Mouse (Mus musculus) embryonic facial prominence, embryonic 14.5 days (tissue): ENCODE measurements at regions not wholly inside any gene's neighbourhood (a gene's known extent, or its start where the extent isn't known, plus 50 kb on each side); places are given as distances from the start of the nearest gene placed in this dataset.
A peak's percentile ranks its signal among the peaks of the same experiment; 100 is the strongest.

ENCODE experiments used
- ATAC-seq: fragments of 200-750 bp; cut with Nextera tagmentation; 2 replicates; pipeline ENCODE4 v1.8.0; 2017; ENCODE audit warnings: low read depth, moderate number of reproducible peaks, moderate TSS enrichment
- DNase-seq: peaks from one replicate; pipeline ENCODE4 v3.0.0-alpha.2; 2015; ENCODE audit warnings: low spot score
- H3K27ac ChIP-seq: fragments of 300-500 bp; sonication (generic); replicated peaks from 2 replicates; pipeline ENCODE4 v1.5.1; 2014; ENCODE audit warnings: low read depth, mild to moderate bottlenecking, low read length, moderate library complexity
- H3K27me3 ChIP-seq: fragments of 300-500 bp; sonication (generic); replicated peaks from 2 replicates; pipeline ENCODE4 v1.6.1; 2014; ENCODE audit warnings: low read length; ENCODE audit not compliant: control insufficient read depth, insufficient read depth
- H3K36me3 ChIP-seq: fragments of 300-500 bp; sonication (generic); 2 replicates; pipeline ENCODE4 v1.6.1; 2014; ENCODE audit warnings: low read length, mixed read lengths; ENCODE audit not compliant: control insufficient read depth, insufficient read depth
- H3K4me1 ChIP-seq: fragments of 300-500 bp; sonication (generic); 2 replicates; pipeline ENCODE4 v1.6.1; 2014; ENCODE audit warnings: antibody characterized with exemption, low read length; ENCODE audit not compliant: control insufficient read depth, insufficient read depth
- H3K4me2 ChIP-seq: fragments of 300-500 bp; sonication (generic); 2 replicates; pipeline ENCODE4 v1.6.1; 2014; ENCODE audit warnings: low read depth, mild to moderate bottlenecking, low read length, moderate library complexity, mixed read lengths
- H3K4me3 ChIP-seq: fragments of 300-500 bp; sonication (generic); 2 replicates; pipeline ENCODE4 v1.5.1; 2014; ENCODE audit warnings: low read depth, mild to moderate bottlenecking, low read length
- H3K9ac ChIP-seq: fragments of 300-500 bp; sonication (generic); 2 replicates; pipeline ENCODE4 v1.6.1; 2014; ENCODE audit warnings: low read depth, mild to moderate bottlenecking, low read length, moderate library complexity, mixed read lengths
- H3K9me3 ChIP-seq: fragments of 300-500 bp; sonication (generic); 2 replicates; pipeline ENCODE4 v1.6.1; 2016; ENCODE audit warnings: low read length; ENCODE audit not compliant: control insufficient read depth
- WGBS: fragments of 180-500 bp; shearing (Covaris S2); extraction: QIAGEN DNeasy Blood & Tissue Kit; methylation state at CpG from one replicate; pipeline ENCODE4 v1.1.7; 2014; 5-methylcytosine and 5-hydroxymethylcytosine counted together

GRCm38 (mm10) chr7:134436917-134437316 is 51.5 kb upstream of the D7Ertd443e start:
- no peak for DNase-seq
- Histone ChIP-seq H3K4me1 (no peaks in the 10 kb centered on the region), H3K36me3 (no peaks in the 10 kb centered on the region), H3K4me3 (no peak overlapping the region), H3K9me3 (no peaks in the 10 kb centered on the region), H3K4me2 (no peak overlapping the region), H3K27me3 (no peaks in the 10 kb centered on the region), H3K27ac (no peak overlapping the region), H3K9ac (no peak overlapping the region)
- 95% methylated on average over 3 of the region's 3 CpGs for WGBS
- no peak for ATAC-seq

- no peaks in the 10 kb centered on the region for H3K36me3 ChIP-seq
- H3K27ac ChIP-seq, result no peak overlapping the region
- H3K4me2 ChIP-seq, result no peak overlapping the region
- ATAC-seq, result no peak
- no peak overlapping the region for H3K9ac ChIP-seq
- H3K4me1 ChIP-seq, result no peaks in the 10 kb centered on the region
- H3K9me3 ChIP-seq, result no peaks in the 10 kb centered on the region
- no peak overlapping the region for H3K4me3 ChIP-seq
- H3K27me3 ChIP-seq, result no peaks in the 10 kb centered on the region
- 88% methylated on average over 5 of the region's 5 CpGs for WGBS
- no peak for DNase-seq
Measured at GRCm38 (mm10) chr7:134439281-134439680, 53.8 kb upstream of the D7Ertd443e start.

- Histone ChIP-seq H3K4me3 (no peak overlapping the region), H3K27ac (no peak overlapping the region), H3K9ac (no peak overlapping the region), H3K4me2 (no peak overlapping the region), H3K4me1 (no peaks in the 10 kb centered on the region), H3K9me3 (no peaks in the 10 kb centered on the region), H3K36me3 (no peaks in the 10 kb centered on the region), H3K27me3 (no peaks in the 10 kb centered on the region)
- no peak for DNase-seq
- no peak for ATAC-seq
- WGBS, result 74% methylated on average over 8 of the region's 8 CpGs
Measured at GRCm38 (mm10) chr7:134445008-134445806, 59.7 kb upstream of the D7Ertd443e start.

- no peaks in the 10 kb centered on the region for H3K27me3 ChIP-seq
- H3K4me2 ChIP-seq, result no peak overlapping the region
- H3K4me1 ChIP-seq, result no peaks in the 10 kb centered on the region
- no peak overlapping the region for H3K9ac ChIP-seq
- DNase-seq (no peak), ATAC-seq (no peak)
- no peaks in the 10 kb centered on the region for H3K9me3 ChIP-seq
- no peaks in the 10 kb centered on the region for H3K36me3 ChIP-seq
- no peak overlapping the region for H3K27ac ChIP-seq
- H3K4me3 ChIP-seq, result no peak overlapping the region
Measured at GRCm38 (mm10) chr7:134447648-134448202, 62.3 kb upstream of the D7Ertd443e start.

GRCm38 (mm10) chr7:134448831-134449230 is 63.4 kb upstream of the D7Ertd443e start:
- Histone ChIP-seq H3K9ac (no peak overlapping the region), H3K36me3 (no peaks in the 10 kb centered on the region), H3K9me3 (0 out of 2 replicates have a peak, but pooled peaks cover 2% of the 10 kb centered on the region), H3K4me1 (no peaks in the 10 kb centered on the region), H3K4me3 (no peak overlapping the region), H3K27ac (no peak overlapping the region), H3K27me3 (no peaks in the 10 kb centered on the region), H3K4me2 (no peak overlapping the region)
- 83% methylated on average over 2 of the region's 2 CpGs for WGBS
- ATAC-seq (no peak), DNase-seq (no peak)

GRCm38 (mm10) chr7:134462677-134463076 is 77.2 kb upstream of the D7Ertd443e start:
- 63% methylated on average over 3 of the region's 3 CpGs for WGBS
- peak; percentile 16 for DNase-seq
- H3K4me3 ChIP-seq, result no peak overlapping the region
- H3K9me3 ChIP-seq, result no peaks in the 10 kb centered on the region
- no peak overlapping the region for H3K4me2 ChIP-seq
- no peak overlapping the region for H3K27ac ChIP-seq
- ATAC-seq, result no peak
- no peak overlapping the region for H3K9ac ChIP-seq
- no peaks in the 10 kb centered on the region for H3K36me3 ChIP-seq
- no peaks in the 10 kb centered on the region for H3K27me3 ChIP-seq
- H3K4me1 ChIP-seq, result no peaks in the 10 kb centered on the region

- DNase-seq (no peak), ATAC-seq (no peak)
- no peak overlapping the region for H3K9ac ChIP-seq
- H3K27ac ChIP-seq, result no peak overlapping the region
- H3K36me3 ChIP-seq, result no peaks in the 10 kb centered on the region
- H3K4me3 ChIP-seq, result no peak overlapping the region
- H3K4me2 ChIP-seq, result no peak overlapping the region
- H3K9me3 ChIP-seq, result no peaks in the 10 kb centered on the region
- H3K27me3 ChIP-seq, result no peaks in the 10 kb centered on the region
- WGBS, result 90% methylated on average over 4 of the region's 4 CpGs
- H3K4me1 ChIP-seq, result no peaks in the 10 kb centered on the region
Measured at GRCm38 (mm10) chr7:134463380-134463779, 77.9 kb upstream of the D7Ertd443e start.

- H3K4me1 ChIP-seq, result no peaks in the 10 kb centered on the region
- no peak overlapping the region for H3K27ac ChIP-seq
- ATAC-seq (no peak), DNase-seq (no peak)
- no peak overlapping the region for H3K4me2 ChIP-seq
- H3K9me3 ChIP-seq, result no peaks in the 10 kb centered on the region
- H3K9ac ChIP-seq, result no peak overlapping the region
- no peaks in the 10 kb centered on the region for H3K27me3 ChIP-seq
- no peak overlapping the region for H3K4me3 ChIP-seq
- 79% methylated on average over 3 of the region's 3 CpGs for WGBS
- H3K36me3 ChIP-seq, result no peaks in the 10 kb centered on the region
Measured at GRCm38 (mm10) chr7:134467216-134467615, 81.8 kb upstream of the D7Ertd443e start.

- no peak overlapping the region for H3K4me2 ChIP-seq
- 33% methylated on average over 2 of the region's 2 CpGs for WGBS
- no peak overlapping the region for H3K27ac ChIP-seq
- peak; percentile 40 for DNase-seq
- H3K36me3 ChIP-seq, result no peaks in the 10 kb centered on the region
- no peak for ATAC-seq
- no peaks in the 10 kb centered on the region for H3K27me3 ChIP-seq
- H3K9ac ChIP-seq, result no peak overlapping the region
- H3K4me1 ChIP-seq, result no peaks in the 10 kb centered on the region
- no peak overlapping the region for H3K4me3 ChIP-seq
- no peaks in the 10 kb centered on the region for H3K9me3 ChIP-seq
Measured at GRCm38 (mm10) chr7:134471286-134471685, 85.8 kb upstream of the D7Ertd443e start.
